Mouse (Mus musculus) heart, embryonic 16.5 days (tissue): ENCODE measurements at regions not wholly inside any gene's neighbourhood (a gene's known extent, or its start where the extent isn't known, plus 50 kb on each side); places are given as distances from the start of the nearest gene placed in this dataset.
"Not testable (repeated sequence)": the region's sequence is repeated elsewhere in the genome, so short reads cannot be mapped to it uniquely, and the experiment has no call there.

Source experiments
- ATAC-seq: fragments of 200-750 bp; cut with Nextera tagmentation; replicated peaks from 2 replicates; pipeline ENCODE4 v1.8.0; 2017; ENCODE audit warnings: moderate number of reproducible peaks; ENCODE audit not compliant: insufficient read depth, low FRiP score; ENCODE audit errors: extremely low read depth
- H3K27ac ChIP-seq: fragments of 300-500 bp; sonication (generic); 2 replicates; pipeline ENCODE4 v1.5.1; 2014; ENCODE audit warnings: mild to moderate bottlenecking, low read length, control low read depth, moderate library complexity
- H3K27me3 ChIP-seq: fragments of 300-500 bp; sonication (generic); 2 replicates; pipeline ENCODE4 v1.6.1; 2014; ENCODE audit warnings: low read length, mixed read lengths; ENCODE audit not compliant: control insufficient read depth, insufficient read depth
- H3K36me3 ChIP-seq: fragments of 300-500 bp; sonication (generic); 2 replicates; pipeline ENCODE4 v1.6.1; 2014; ENCODE audit not compliant: control insufficient read depth, insufficient read depth
- H3K4me1 ChIP-seq: fragments of 300-500 bp; sonication (generic); 2 replicates; pipeline ENCODE4 v1.6.1; 2014; ENCODE audit warnings: low read length, mixed read lengths; ENCODE audit not compliant: control insufficient read depth, insufficient read depth
- H3K4me2 ChIP-seq: fragments of 300-500 bp; sonication (generic); 2 replicates; pipeline ENCODE4 v1.6.1; 2014; ENCODE audit warnings: low read depth, mild to moderate bottlenecking, control low read depth, low read length
- H3K4me3 ChIP-seq: fragments of 300-500 bp; sonication (generic); 2 replicates; pipeline ENCODE4 v1.5.1; 2014; ENCODE audit warnings: mild to moderate bottlenecking, control low read depth, low read length
- H3K9ac ChIP-seq: fragments of 300-500 bp; sonication (generic); 2 replicates; pipeline ENCODE4 v1.6.1; 2014; ENCODE audit warnings: low read length, control low read depth
- H3K9me3 ChIP-seq: fragments of 300-500 bp; sonication (generic); replicated peaks from 2 replicates; pipeline ENCODE4 v1.6.1; 2016; ENCODE audit warnings: low read length; ENCODE audit not compliant: control insufficient read depth
- WGBS: fragments of 180-500 bp; shearing (Covaris S2); extraction: QIAGEN DNeasy Blood & Tissue Kit; methylation state at CpG from one replicate; pipeline ENCODE4 v1.1.7; 2014; 5-methylcytosine and 5-hydroxymethylcytosine counted together

DNA sequence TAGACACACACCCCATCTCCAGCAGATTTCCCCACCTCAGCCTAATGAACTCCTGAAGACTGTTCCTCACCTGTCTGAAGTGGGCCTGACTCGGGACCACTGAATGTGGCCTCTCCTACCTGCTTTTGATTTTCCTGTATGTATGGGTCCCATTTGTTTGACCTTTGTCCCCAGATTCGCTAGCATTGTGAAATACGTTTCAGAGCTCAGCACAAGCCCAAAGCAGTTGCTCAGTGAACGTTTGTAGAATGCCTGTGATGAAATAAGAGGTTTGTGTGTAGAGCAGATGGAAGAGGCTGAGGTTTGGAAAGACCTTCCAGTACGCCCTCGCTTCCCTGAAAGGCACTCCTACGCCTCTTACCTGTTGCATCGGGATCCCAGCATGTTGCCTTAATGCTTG, 158.3 kb upstream of the Vmn1r3 start:
- not testable (repeated sequence) for H3K9ac ChIP-seq, H3K27ac ChIP-seq, H3K36me3 ChIP-seq, H3K27me3 ChIP-seq, ATAC-seq, H3K4me3 ChIP-seq, H3K9me3 ChIP-seq, H3K4me2 ChIP-seq, H3K4me1 ChIP-seq
- 70% methylated on average over 8 of the region's 8 CpGs for WGBS

DNA sequence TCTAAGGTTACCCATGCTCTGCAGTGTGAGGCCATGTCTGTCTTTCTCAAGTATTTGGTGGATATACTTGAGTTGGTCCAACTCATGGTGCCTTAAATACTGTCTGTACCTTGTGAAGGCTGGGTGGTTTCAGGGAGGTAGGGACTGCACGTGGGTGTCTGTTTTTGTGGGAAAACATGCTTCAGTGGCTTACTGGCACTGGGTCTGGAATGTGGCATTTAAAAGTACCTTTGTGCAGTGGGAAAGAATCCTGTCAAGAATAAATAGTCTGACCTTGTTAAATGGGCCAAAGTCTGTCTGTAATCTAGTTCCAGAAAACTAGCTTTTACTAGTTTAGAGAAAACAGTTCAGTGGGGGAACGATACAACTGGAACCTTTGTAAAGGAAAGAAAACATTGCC, 157.5 kb upstream of the Vmn1r3 start:
- not testable (repeated sequence) for ATAC-seq, H3K36me3 ChIP-seq, H3K27ac ChIP-seq, H3K4me3 ChIP-seq, H3K4me1 ChIP-seq, H3K9me3 ChIP-seq, H3K9ac ChIP-seq, H3K4me2 ChIP-seq, H3K27me3 ChIP-seq
- WGBS, result 79% methylated on average over 2 of the region's 2 CpGs

DNA sequence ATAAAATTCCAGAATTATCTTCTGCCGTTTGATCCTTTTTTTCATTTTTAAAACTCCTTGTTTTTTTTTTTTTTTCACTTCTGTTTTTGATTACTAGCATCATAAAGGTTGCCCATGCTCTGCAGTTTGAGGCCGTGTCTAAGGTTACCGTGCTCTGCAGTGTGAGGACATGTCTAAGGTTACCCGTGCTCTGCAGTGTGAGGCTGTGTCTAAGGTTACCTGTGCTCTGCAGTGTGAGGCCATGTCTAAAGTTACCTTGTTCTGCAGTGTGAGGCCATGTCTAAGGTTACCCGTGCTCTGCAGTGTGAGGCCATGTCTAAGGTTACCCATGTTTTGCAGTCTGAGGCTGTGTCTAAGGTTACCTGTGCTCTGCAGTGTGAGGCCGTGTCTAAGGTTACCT, 157.0 kb upstream of the Vmn1r3 start:
- H3K4me3 ChIP-seq, ATAC-seq, H3K36me3 ChIP-seq, H3K9me3 ChIP-seq, H3K4me2 ChIP-seq, H3K27me3 ChIP-seq, H3K4me1 ChIP-seq, H3K27ac ChIP-seq, H3K9ac ChIP-seq: not testable (repeated sequence)
- 83% methylated on average over 6 of the region's 6 CpGs for WGBS
